Mouse (Mus musculus): ENCODE results near the gene Jam2.

DNA sequence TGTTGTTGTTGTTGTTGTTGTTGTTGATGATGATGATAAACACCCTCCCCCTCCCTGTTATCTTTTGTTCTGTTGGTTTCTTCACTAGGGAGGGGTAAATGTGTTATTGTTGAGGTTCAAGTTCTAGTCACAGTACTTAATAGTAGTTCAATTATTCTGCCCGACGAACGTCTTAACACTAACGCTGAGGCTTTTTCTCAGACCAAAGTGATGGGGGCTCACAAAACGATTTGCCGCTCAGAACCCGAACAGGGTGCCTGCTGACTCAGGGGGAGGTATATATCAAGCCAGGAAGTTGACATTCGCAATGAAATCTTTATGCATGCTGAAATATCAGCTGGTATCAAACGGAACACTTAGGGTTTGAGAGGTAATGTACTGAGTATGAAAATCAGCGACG, 1.4 kb downstream of the Jam2 start:
- TF ChIP-seq POLR2A (IDR thresholded peaks at IDR 0.05; ENCODE audit: borderline replicate concordance, insufficient read depth, low read length) (no peak), CTCF (IDR thresholded peaks at IDR 0.05; ENCODE audit: borderline replicate concordance, insufficient read depth, low read depth, low read length) (no peak)

All from cerebellum, adult 2 months (tissue).